Mouse (Mus musculus) cortical plate, adult 2 months (tissue): Measurements from ENCODE around the gene Eif4e1b.

Experiments
- CTCF ChIP-seq: fragments of 200-500 bp; IDR thresholded peaks from 2 replicates; pipeline ENCODE4 v1.5.1; 2011; ENCODE audit warnings: mild to moderate bottlenecking, control low read depth, low read length; ENCODE audit not compliant: insufficient read depth; ENCODE audit errors: extremely low read depth
- POLR2A ChIP-seq: fragments of 200-500 bp; IDR thresholded peaks from 2 replicates; pipeline ENCODE4 v1.6.1; 2011; ENCODE audit warnings: mild to moderate bottlenecking, low read length, control low read depth; ENCODE audit not compliant: insufficient read depth; ENCODE audit errors: extremely low read depth

GRCm38 (mm10) chr13:54758756-54759470, 24.9 kb upstream of the Eif4e1b start:
- TF ChIP-seq CTCF, result no peak
- no peak for TF ChIP-seq POLR2A
